Mouse (Mus musculus): Measurements from ENCODE around the gene Zcchc17. TPM values are rescaled to one million over a fixed set of nuclear protein-coding genes. Genes with fewer than 3 reads are reported as not detected.

Zcchc17 gene
- polyA plus RNA-seq, 1 experiment from 2014 or later: 52.1 TPM

Other genes starting within 250 kb of the Zcchc17 start
- 0.12 TPM in 1 of 2 replicates, not detected in the other for gene Hcrtr1, start 220.6 kb downstream of the Zcchc17 start, polyA plus RNA-seq (2016; fragmentation: Nextera tagmentation; extraction: Ambion mirVana)
- 30.9 and 32.6 TPM in 2 replicates for gene Tinagl1, start 184.8 kb downstream of the Zcchc17 start, polyA plus RNA-seq (2016; fragmentation: Nextera tagmentation; extraction: Ambion mirVana)
- not detected in 2 replicates for gene Gm853, start 137.5 kb downstream of the Zcchc17 start, polyA plus RNA-seq (2016; fragmentation: Nextera tagmentation; extraction: Ambion mirVana)
- 1.7 and 3.1 TPM in 2 replicates for gene Serinc2, start 80.7 kb downstream of the Zcchc17 start, polyA plus RNA-seq (2016; fragmentation: Nextera tagmentation; extraction: Ambion mirVana)
- gene Fabp3, start 51.3 kb downstream of the Zcchc17 start, polyA plus RNA-seq (2016; fragmentation: Nextera tagmentation; extraction: Ambion mirVana): 1.3 and 1.5 TPM in 2 replicates
- gene Gm10570, start 51.3 kb downstream of the Zcchc17 start, polyA plus RNA-seq (2016; fragmentation: Nextera tagmentation; extraction: Ambion mirVana): not detected in 2 replicates
- gene Snrnp40, start 189 bp upstream of the Zcchc17 start, polyA plus RNA-seq (2016; fragmentation: Nextera tagmentation; extraction: Ambion mirVana): 112 and 119 TPM in 2 replicates
- 0.12 and 0.42 TPM in 2 replicates for gene Nkain1, start 214.2 kb upstream of the Zcchc17 start, polyA plus RNA-seq (2016; fragmentation: Nextera tagmentation; extraction: Ambion mirVana)